Mouse (Mus musculus) layer of hippocampus, adult 18-20 months (tissue): ENCODE data around the gene F11r. TPM values are rescaled to one million over a fixed set of nuclear protein-coding genes. Genes with fewer than 3 reads are reported as not detected.
"Not testable (repeated sequence)": the region's sequence is repeated elsewhere in the genome, so short reads cannot be mapped to it uniquely, and the experiment has no call there.

ENCODE experiments used
- DNase-seq, 2 experiments: peaks; one replicate each; pipeline ENCODE4 v3.0.0; 2022; ENCODE audit warnings: low spot score in 2 of 2
- total RNA-seq, 2 experiments: library from RNA; stranded (reverse); gene quantifications; 2 replicates each; pipeline ENCODE4 v1.2.3; 2021

Gene F11r
- total RNA-seq, 2 experiments from 2014 or later, result 4.4 to 5.6 TPM

DNA sequence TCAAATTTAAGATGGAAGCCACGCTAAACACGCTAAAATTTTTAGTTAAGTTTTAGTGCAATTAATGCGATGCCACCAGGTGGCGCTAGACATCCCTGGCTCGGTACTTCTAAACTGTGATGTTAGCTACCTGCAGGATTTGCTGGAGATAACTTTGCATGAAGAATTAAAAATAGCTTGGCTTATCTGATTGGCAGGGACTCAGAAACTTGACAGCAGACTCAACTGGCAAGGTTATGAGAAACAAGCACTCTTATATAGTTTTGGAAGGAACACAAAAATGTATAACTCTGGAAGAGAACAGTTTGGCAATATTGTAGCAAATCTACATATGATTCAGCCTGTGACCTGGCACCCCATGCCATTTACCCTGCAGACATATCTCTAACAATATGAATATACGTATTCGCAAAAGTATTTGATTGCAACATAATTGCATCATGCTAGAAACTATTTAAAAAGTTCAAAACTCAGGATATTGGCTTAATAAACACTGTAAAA lies 33.1 kb downstream of the F11r start:
- peak in 1 of 2 experiments; percentile 65 for DNase-seq

- no peak for DNase-seq
Observed at GRCm38 (mm10) chr1:171470896-171471295, 33.6 kb downstream of the F11r start.

DNA sequence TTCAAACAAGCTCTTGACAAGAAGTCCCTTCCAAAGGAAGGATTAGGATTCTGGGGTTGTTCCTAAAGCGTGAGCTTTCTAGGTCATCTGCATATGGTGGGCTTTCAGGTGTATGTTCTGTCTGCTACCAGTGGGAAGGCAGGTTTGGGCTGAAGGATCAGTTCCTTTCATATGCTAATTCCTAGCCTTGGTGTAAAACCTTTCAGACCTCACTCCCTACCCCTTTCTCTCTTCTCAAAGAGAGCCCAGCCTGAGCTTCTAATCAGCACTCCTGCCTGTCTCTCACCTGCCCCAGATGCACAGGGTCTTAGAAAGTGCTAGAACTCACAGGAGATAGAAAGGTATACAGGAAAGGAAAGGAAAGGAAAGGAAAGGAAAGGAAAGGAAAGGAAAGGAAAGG lies 34.1 kb downstream of the F11r start:
- DNase-seq, result no peak

DNA sequence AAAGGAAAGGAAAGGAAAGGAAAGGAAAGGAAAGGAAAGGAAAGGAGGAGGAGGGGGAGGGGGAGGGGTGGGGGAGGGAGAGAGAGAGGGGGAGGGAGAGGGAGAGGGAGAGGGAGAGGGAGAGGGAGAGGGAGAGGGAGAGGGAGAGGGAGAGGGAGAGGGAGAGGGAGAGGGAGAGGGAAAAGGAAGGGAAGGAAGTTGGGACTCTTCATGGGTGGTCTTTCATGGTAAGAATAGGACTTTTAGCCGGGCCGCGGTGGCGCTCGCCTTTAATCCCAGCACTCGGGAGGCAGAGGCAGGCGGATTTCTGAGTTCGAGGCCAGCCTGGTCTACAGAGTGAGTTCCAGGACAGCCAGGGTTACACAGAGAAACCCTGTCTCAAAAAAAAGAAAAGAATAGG lies 34.6 kb downstream of the F11r start:
- not testable (repeated sequence) for DNase-seq

GRCm38 (mm10) chr1:171473506-171473905 lies 36.2 kb downstream of the F11r start:
- DNase-seq, result no peak

DNA sequence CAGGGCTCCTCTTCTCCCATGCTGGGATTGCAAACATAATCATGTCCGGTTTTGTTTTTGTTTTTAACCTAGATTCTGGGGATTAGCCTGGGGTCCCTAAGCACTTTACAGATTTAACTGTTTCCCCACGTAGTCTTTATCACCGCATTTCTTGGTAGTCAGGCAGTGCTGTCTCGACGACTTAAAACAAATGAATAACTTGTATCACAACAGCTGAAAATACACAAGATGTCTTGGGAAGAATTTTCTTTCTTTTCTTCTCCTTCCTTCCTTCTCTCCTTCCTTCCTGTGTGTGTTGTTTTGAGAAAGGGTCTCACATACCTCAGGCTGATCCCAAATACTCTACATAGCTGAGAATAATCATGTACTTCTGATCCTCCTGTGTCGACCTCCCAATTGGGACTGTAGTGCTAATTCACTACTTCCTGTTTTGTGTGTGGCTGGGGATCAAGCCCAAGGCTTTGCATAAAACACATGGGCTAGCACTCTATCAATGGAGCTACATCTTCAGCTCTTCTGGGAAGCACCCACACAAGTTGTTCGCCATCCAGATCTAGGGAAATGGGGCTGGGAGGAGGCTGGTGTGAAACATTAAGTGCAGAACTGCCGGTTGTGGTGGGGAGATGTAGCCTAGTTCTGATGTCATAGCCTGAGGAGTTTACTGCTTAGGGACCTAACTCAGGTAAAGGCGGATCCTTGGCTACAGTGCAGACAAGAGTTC lies 36.7 kb downstream of the F11r start:
- no peak for DNase-seq

- DNase-seq, result no peak
Observed at GRCm38 (mm10) chr1:171477123-171477522, 39.8 kb downstream of the F11r start.

DNA sequence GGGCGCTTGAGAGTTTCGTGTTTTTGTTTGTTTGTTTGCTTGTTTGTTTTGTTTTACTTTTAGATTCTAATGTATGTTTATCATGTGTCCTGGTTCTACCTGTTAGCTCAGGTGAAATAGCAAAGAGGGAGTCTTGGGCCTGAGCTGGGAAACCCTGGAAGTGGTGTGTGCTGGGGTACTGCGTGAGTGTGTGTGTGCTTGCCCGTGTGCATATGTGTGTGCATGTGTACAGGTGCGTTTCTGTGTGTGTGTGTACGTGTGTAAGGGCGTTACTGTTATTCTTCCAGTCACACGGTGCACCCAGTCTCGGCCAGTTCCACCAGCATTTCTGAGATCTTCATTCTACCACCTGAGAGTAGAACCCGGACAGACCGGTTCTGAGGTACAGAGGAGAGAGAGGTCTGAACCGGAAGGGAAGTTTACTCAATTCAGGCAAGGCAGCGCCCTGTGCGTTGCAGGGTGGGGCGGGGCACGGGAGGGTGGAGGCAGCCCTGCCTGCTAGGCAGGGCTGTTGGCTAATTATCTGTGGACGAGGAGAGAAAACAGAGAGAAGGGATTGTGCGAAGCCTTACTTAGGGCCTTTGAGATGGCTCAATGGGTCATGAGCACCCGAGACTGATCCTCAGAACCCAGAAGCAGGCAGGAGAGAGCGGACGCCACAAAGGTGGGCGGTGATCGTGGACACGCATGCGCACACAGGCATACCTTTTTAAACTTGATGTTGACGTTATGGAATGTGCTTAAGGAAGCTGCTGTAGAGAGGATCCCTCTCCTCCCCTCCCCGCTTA lies 40.6 kb downstream of the F11r start:
- no peak for DNase-seq

DNA sequence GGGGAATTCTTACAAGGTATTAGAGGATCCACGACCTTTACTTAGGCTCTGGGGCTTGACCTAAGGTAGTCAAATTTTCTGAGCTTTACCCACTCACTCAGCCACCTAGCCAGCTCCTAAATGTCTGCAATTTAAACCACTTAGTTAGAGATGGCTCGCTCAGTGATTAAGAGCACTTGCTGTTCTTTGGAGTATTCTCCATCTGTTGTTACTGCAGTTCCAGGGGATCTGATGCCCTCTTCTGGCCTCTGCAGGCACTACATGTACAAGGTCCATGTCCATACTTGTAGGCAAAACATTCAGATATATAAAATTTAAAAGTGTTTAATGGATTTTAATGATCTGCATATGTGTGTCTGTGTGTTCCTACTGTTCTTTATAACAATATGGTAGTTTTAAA lies 41.6 kb downstream of the F11r start:
- DNase-seq, result peak; percentile 61 to 89

DNA sequence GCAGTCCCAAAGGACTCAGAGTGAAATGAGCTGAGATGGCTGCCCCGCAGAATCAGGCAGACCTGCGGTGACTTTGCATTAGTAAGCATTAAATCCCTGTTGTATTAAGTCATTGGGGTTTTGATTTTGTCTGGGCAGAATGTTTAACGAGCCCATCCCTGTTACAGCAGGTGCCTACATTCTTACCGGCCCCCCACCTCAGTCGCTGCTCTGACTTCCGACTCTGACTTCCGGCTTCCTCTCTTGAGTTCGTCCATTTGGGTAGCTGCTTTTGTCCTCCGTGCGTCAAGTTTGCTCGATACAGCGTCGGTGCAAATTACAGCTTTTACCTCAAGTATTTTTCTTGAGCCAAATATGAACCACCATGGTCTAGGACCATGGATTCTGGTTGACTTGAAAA lies 56.9 kb downstream of the F11r start:
- DNase-seq, result no peak

DNA sequence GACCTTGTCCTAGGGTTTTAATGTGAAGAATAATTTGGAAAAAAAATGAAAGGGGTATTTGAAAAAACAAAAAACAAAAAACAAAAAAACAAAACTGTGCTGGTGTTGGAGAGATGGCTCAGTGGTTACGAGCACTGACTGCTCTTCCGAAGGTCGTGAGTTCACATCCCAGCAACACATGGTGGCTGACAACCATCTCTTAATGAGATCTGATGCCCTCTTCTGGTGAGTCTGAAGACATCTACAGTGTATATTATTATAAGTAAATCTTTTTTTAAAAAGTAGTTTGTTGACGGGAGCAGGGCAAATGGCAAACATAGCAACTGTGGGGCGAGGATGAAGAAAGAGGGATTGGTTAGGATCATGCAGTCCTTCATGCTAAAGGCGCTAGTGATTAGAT lies 58.0 kb downstream of the F11r start:
- no peak for DNase-seq

- no peak for DNase-seq
Observed at GRCm38 (mm10) chr1:171499856-171500255, 62.5 kb downstream of the F11r start.

DNA sequence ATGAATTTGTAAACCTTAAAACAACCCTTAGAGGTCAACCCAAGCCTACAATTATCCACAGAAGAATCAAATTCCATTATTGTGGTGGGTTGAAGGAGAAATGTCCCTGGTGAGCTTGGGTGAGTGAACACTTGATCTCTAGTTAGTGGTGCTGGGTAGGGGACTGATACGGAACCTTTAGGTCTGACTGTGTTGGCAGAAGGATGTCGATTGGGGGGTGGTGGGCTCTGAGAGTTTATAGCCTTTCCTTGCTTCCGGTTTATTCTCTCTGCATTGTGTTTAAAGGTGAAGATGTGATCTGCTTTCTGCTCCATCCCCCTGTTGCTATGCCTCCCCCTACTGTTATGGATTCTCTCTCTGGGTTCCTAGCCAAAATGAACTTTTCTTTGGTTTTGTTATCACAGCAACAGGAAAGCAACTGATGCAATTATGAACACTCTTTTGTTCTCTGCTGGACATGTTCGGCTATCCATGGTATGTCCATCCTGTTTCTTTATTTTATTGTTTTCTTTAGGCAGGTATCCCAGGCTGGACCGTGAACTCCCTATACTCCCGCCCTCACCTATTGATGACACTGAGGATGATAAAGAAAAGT lies 63.8 kb downstream of the F11r start:
- DNase-seq, result no peak

GRCm38 (mm10) chr1:171501636-171502080 lies 64.3 kb downstream of the F11r start:
- peak in 1 of 2 experiments; percentile 29 for DNase-seq

GRCm38 (mm10) chr1:171502388-171503249 lies 65.3 kb downstream of the F11r start:
- peak in 1 of 2 experiments; percentile 28 for DNase-seq

GRCm38 (mm10) chr1:171503250-171503591 lies 65.9 kb downstream of the F11r start, which contains the start of gene Alyref2:
Alyref2 (plus strand) TSS chr1:171503478.
- peak; percentile 83 to 95 for DNase-seq

GRCm38 (mm10) chr1:171503592-171504291 lies 66.4 kb downstream of the F11r start:
- peak; percentile 36 to 61 for DNase-seq

- no peak for DNase-seq
Observed at GRCm38 (mm10) chr1:171504586-171504985, 67.3 kb downstream of the F11r start.

DNA sequence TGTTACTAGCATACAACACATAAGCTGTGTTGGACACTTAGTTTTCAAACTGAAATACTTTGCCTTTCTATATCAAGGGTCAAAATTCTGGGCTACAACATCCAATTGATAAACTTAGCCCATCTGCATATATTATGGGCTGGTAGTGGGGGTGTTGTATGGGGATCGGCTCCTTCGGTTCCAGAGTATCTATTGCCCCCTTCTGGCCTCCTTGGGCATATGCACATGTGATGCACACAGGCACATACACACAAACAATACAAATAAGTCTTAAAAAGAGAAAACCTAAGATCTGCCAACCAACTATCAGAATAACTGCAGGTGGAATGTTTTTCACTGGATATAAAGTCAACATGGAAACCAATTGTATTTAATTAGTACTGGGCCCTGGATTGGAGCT lies 75.9 kb downstream of the F11r start:
- DNase-seq, result no peak

GRCm38 (mm10) chr1:171513760-171514159 lies 76.4 kb downstream of the F11r start:
- DNase-seq, result no peak
